Mouse (Mus musculus) liver, embryonic 14.5 days (tissue): ENCODE measurements around the gene Col8a2. TPM values are rescaled to one million over a fixed set of nuclear protein-coding genes. Genes with fewer than 3 reads are reported as not detected.

Source experiments
- ATAC-seq: fragments of 200-750 bp; cut with Nextera tagmentation; 2 replicates; pipeline ENCODE4 v1.8.0; 2017; ENCODE audit warnings: moderate number of reproducible peaks, mild to moderate bottlenecking, moderate library complexity; ENCODE audit not compliant: insufficient read depth
- DNase-seq, 3 experiments: peaks; one replicate each; pipeline ENCODE4 v3.0.0-alpha.2; 2012 to 2013; ENCODE audit warnings: low read depth in 3 of 3, low spot score in 3 of 3
- H3K27ac ChIP-seq: fragments of 300-500 bp; sonication (generic); 2 replicates; pipeline ENCODE4 v1.5.1; 2014; ENCODE audit warnings: moderate library complexity, mild to moderate bottlenecking, control low read depth, inconsistent platforms
- H3K27me3 ChIP-seq: fragments of 300-500 bp; sonication (generic); 2 replicates; pipeline ENCODE4 v1.6.1; 2014; ENCODE audit warnings: mild to moderate bottlenecking, low read length, moderate library complexity; ENCODE audit not compliant: control insufficient read depth, insufficient read depth
- H3K36me3 ChIP-seq: fragments of 300-500 bp; sonication (generic); replicated peaks from 2 replicates; pipeline ENCODE4 v1.6.1; 2014; ENCODE audit warnings: low read depth; ENCODE audit not compliant: control insufficient read depth, insufficient read depth
- H3K4me1 ChIP-seq, 2 experiments: fragments of 200-500 bp in 1 of 2; fragments of 300-500 bp in 1 of 2; sonication (generic) in 1 of 2; replicated peaks; 2 replicates each; pipeline ENCODE4 v1.6.1; 2012 to 2014; ENCODE audit warnings: antibody characterized with exemption in 1 of 2, inconsistent platforms in 1 of 2, low read length in 1 of 2; ENCODE audit not compliant: control insufficient read depth in 2 of 2, insufficient read depth in 2 of 2
- H3K4me2 ChIP-seq: fragments of 300-500 bp; sonication (generic); 2 replicates; pipeline ENCODE4 v1.6.1; 2014; ENCODE audit warnings: low read depth, mild to moderate bottlenecking, control low read depth, moderate library complexity
- H3K4me3 ChIP-seq, 2 experiments: fragments of 200-500 bp in 1 of 2; fragments of 300-500 bp in 1 of 2; sonication (generic) in 1 of 2; 2 replicates each; pipeline ENCODE4 v1.5.1; 2012 to 2014; ENCODE audit warnings: low read depth in 2 of 2, low read length in 2 of 2, mild to moderate bottlenecking in 2 of 2, control low read depth in 1 of 2, inconsistent platforms in 1 of 2, moderate library complexity in 1 of 2; ENCODE audit not compliant: insufficient read depth in 1 of 2
- H3K9ac ChIP-seq: fragments of 300-500 bp; sonication (generic); replicated peaks from 2 replicates; pipeline ENCODE4 v1.6.1; 2014; ENCODE audit warnings: mild to moderate bottlenecking, control low read depth, moderate library complexity
- H3K9me3 ChIP-seq: fragments of 300-500 bp; sonication (generic); 2 replicates; pipeline ENCODE4 v1.6.1; 2016; ENCODE audit warnings: low read length, mixed read lengths; ENCODE audit not compliant: control insufficient read depth
- CTCF ChIP-seq: IDR thresholded peaks from 2 replicates; pipeline ENCODE4 v1.5.1; 2016; ENCODE audit warnings: antibody characterized with exemption, low read depth, control low read depth
- EP300 ChIP-seq: IDR thresholded peaks from 2 replicates; pipeline ENCODE4 v1.6.1; 2016; ENCODE audit warnings: antibody characterized with exemption, low read depth
- WGBS: fragments of 180-500 bp; shearing (Covaris S2); extraction: QIAGEN DNeasy Blood & Tissue Kit; methylation state at CpG from one replicate; pipeline ENCODE4 v1.1.7; 2014; ENCODE audit not compliant: insufficient replicate concordance; 5-methylcytosine and 5-hydroxymethylcytosine counted together
- polyA plus RNA-seq, 2 experiments: library from polyadenylated mRNA; depleted of rRNA in 1 of 2; stranded (reverse) in 1 of 2; unstranded in 1 of 2; fragments of >200 nt; fragmentation: Nextera tagmentation in 1 of 2; extraction: Ambion mirVana in 1 of 2; gene quantifications; 2 replicates each; pipeline versions ENCODE4 v1.2.1 to v1.2.3; 2012 to 2014

Gene Col8a2
- polyA plus RNA-seq, 2 experiments: 0.25 to 0.28 TPM

DNA sequence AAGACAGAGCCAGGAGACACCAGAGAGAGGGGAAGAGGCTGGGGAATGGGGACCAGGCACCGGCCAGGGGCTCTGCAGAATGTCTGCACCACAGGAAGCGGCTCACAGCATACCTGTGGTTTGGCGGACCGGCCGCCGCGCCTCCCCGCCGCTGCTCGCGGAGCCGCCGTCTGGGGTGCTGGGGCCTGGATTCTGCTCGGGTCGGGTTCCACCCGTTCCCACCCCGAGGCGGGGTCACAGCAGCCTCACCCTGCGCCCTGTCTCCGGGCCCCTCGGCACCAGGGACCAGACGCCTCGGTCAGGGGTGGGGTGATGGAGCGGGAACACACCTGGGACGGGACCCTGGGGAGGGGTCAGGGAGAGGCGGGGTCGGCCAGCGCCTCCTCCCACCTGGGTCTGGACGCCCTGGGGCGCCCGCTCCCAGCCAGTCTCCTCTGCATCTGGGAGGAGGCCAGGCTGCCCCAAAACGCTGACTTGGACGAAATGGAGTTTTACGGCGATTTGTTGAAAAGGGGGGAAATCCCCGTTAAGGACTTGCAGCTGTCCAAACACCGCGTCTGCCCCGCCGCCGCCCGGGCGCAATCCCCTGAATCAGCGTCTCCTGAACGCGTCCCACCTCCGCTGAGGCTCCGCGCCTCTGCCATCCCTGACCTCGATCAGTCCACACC is 14.5 kb downstream of the Col8a2 start:
- H3K36me3 ChIP-seq: no peaks in the 10 kb centered on the region
- peaks cover 55% of the 10 kb centered on the region for H3K27me3 ChIP-seq
- DNase-seq: no peak
- H3K9ac ChIP-seq: no peak overlapping the region
- H3K27ac ChIP-seq: no peak overlapping the region
- no peaks in the 10 kb centered on the region; the same call in 1 of the 2 replicates for H3K9me3 ChIP-seq
- no peak for TF ChIP-seq EP300
- TF ChIP-seq CTCF: no peak
- H3K4me2 ChIP-seq: peak overlapping the region; percentile 41
- no peak for ATAC-seq
- no peak overlapping the region; a peak in 1 of 4 replicates for H3K4me3 ChIP-seq
- WGBS: 2% methylated on average over 50 of the region's 50 CpGs
- no peaks in the 10 kb centered on the region for H3K4me1 ChIP-seq

DNA sequence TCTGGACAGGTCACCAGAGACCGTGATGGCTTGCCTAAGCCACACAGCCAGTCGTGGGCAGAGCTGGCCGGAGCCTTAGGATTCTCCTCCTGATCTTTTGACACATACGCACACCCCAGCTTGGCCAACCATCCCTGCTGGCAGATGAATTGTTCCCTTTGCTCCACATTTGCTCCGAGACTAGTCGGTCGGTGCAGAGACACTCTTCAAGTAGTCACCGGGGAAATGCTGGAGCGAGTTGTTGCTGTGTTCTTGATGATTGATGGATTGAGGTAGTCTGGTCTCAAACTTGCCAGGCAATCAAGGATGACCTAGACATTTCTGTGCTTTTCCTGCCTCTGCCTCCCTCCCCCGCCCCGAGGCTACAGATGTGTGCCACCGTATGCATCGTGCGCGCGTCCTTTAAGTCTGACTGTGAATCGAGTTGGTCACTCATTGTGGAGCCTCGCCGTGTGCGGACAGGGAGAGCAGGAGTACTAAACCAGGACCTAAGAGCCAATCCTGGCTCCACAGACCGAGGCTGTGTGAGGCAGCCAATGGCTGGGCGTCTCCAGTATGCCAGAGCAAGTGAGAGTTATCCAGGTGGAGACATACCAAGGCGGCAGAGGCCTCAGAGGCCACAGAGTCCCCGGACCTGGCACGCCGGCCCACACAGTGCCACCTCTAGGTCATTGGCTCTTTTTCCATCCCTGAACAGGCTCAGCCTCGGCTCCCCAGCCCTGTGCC is 15.2 kb downstream of the Col8a2 start:
- Histone ChIP-seq H3K27ac (no peak overlapping the region), H3K9me3 (no peaks in the 10 kb centered on the region; the same call in 1 of the 2 replicates), H3K9ac (no peak overlapping the region), H3K27me3 (peaks cover 48% of the 10 kb centered on the region), H3K36me3 (no peaks in the 10 kb centered on the region), H3K4me1 (no peaks in the 10 kb centered on the region), H3K4me3 (no peak overlapping the region), H3K4me2 (no peak overlapping the region; the same call in 1 of the 2 replicates)
- DNase-seq: no peak
- WGBS: 6% methylated on average over 27 of the region's 27 CpGs
- no peak for ATAC-seq
- no peak for TF ChIP-seq EP300

- Histone ChIP-seq H3K9ac (no peak overlapping the region), H3K4me2 (no peak overlapping the region), H3K4me1 (no peaks in the 10 kb centered on the region), H3K4me3 (no peak overlapping the region), H3K9me3 (no peaks in the 10 kb centered on the region; the same call in 1 of the 2 replicates), H3K27ac (no peak overlapping the region), H3K36me3 (no peaks in the 10 kb centered on the region), H3K27me3 (peaks cover 34% of the 10 kb centered on the region)
- DNase-seq: no peak
- WGBS: 47% methylated on average over 4 of the region's 4 CpGs
- TF ChIP-seq CTCF (peak; percentile 53), EP300 (no peak)
- no peak for ATAC-seq
These were observed 17.3 kb downstream of the Col8a2 start for GRCm38 (mm10) chr4:126303877-126304276.

DNA sequence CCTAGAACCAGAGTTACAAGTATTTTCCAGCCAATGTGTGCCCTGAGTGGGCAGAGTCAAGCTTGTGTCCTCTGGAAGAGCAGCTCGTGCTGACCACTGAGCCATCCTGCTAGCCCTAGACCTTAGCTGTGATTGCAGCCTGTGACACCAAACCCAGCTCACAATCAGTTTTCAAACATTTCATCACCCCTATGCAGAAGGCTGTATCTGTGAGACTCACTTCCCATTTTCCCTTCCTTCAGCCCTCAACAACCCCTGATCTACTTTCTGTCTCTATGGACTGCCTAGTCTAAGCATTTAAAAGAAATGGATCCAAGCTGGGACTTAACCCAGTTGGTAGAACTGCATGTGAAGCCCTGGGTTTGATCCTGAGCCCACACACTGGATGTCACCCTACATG is 18.8 kb downstream of the Col8a2 start:
- Histone ChIP-seq H3K9ac (no peak overlapping the region), H3K4me1 (no peaks in the 10 kb centered on the region), H3K27me3 (peaks cover 25% of the 10 kb centered on the region), H3K36me3 (no peaks in the 10 kb centered on the region), H3K9me3 (no peaks in the 10 kb centered on the region; the same call in 1 of the 2 replicates), H3K4me3 (no peak overlapping the region), H3K27ac (no peak overlapping the region), H3K4me2 (no peak overlapping the region)
- no peak for DNase-seq
- 85% methylated on average over 1 of the region's 1 CpGs for WGBS
- ATAC-seq: no peak
- no peak for TF ChIP-seq EP300
- TF ChIP-seq CTCF: no peak

- Histone ChIP-seq H3K4me1 (no peaks in the 10 kb centered on the region), H3K36me3 (no peaks in the 10 kb centered on the region), H3K27me3 (peaks cover 19% of the 10 kb centered on the region), H3K4me3 (no peak overlapping the region), H3K9ac (no peak overlapping the region), H3K27ac (no peak overlapping the region), H3K9me3 (no peaks in the 10 kb centered on the region; the same call in 1 of the 2 replicates), H3K4me2 (no peak overlapping the region)
- WGBS: 79% methylated on average over 6 of the region's 6 CpGs
- DNase-seq (no peak), ATAC-seq (no peak)
- TF ChIP-seq CTCF (peak; percentile 35), EP300 (no peak)
These were observed 19.5 kb downstream of the Col8a2 start for GRCm38 (mm10) chr4:126306058-126306457.
